ENCODE assay signal across 10 mouse cellular contexts in the genomic region with DNA sequence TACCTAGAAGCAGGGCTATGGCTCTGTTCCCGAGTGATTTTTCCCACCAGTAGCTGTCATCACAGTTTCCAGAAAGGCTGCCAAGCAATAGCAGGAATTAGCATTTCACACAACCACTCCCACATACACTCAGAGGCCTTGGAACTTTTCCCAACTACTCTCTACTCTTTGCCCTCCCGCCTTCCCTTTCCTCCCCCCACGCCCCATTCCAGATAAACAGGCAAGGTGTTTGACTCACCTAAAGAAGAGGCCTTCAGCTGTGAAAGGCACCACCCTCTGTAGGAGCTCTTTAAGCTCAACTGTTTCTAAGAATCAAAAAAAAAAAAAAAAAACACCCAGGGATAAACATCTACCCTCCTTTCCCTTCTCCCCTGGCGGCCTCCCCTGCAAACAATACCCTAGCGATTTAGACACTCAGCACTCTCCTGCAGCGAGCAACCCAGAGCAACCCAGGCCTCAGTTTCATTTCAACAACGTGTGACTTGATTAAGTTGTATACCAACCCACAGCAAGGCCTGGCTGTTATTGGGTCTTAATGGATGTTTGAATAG. TPM values are rescaled to one million over a fixed set of nuclear protein-coding genes. Genes with fewer than 3 reads are reported as not detected.
A peak's percentile ranks its signal among the peaks of the same experiment; 100 is the strongest.
DNase-seq lines count a peak whose midpoint lies in the region; ATAC-seq lines count a peak whose summit lies in the region.
"Had no signal": no experiment of that assay in that cellular context is flagged by ENCODE, and none has a peak within 500 bp of the region (broad histone marks: within the 10 kb centered on the region; RNA-seq: fewer than 3 reads in every experiment).

No protein-coding gene starts in this region.

- H3K36me3 ChIP-seq in intestine, embryonic 15.5 days = no peaks in the 10 kb centered on the region
- H3K36me3 ChIP-seq: liver, embryonic 13.5 days had no signal

- peak; percentile 87 for ATAC-seq in intestine, embryonic 15.5 days

- peak; percentile 69 for DNase-seq in adrenal gland, adult 2 months
- DNase-seq in adrenal gland, postnatal 4 days (ENCODE audit: low spot score in 2 of 2) = no peak
- DNase-seq in ovary, adult 18-20 months (ENCODE audit: low spot score) = peak; percentile 52
- DNase-seq in ovary, postnatal 36 days (ENCODE audit: low spot score) = no peak
- peak; percentile 73 for DNase-seq in skeletal muscle tissue, adult 2 months (ENCODE audit: low read depth, low spot score)
- no peak for DNase-seq in T-cell, adult 2 months (ENCODE audit: low spot score)
- no peak for DNase-seq in thymus, postnatal 0 days (ENCODE audit: low spot score)
- DNase-seq: liver, embryonic 13.5 days had no signal

- H3K27ac ChIP-seq in intestine, embryonic 15.5 days = peak overlapping the region; percentile 64
- H3K27ac ChIP-seq: liver, embryonic 13.5 days had no signal

- H3K9ac ChIP-seq in intestine, embryonic 15.5 days = no peak overlapping the region
- H3K9ac ChIP-seq: liver, embryonic 13.5 days had no signal

- 0 out of 2 replicates have a peak, but pooled peaks cover 6% of the 10 kb centered on the region for H3K4me1 ChIP-seq in intestine, embryonic 15.5 days (replicated peaks)
- H3K4me1 ChIP-seq: liver, embryonic 13.5 days had no signal

- H3K27me3 ChIP-seq in intestine, embryonic 15.5 days (replicated peaks) = no peaks in the 10 kb centered on the region
- H3K27me3 ChIP-seq: liver, embryonic 13.5 days had no signal

- 22% methylated on average over 7 of the region's 7 CpGs for WGBS in intestine, embryonic 15.5 days

- H3K4me3 ChIP-seq in intestine, embryonic 15.5 days (replicated peaks) = no peak overlapping the region
- H3K4me3 ChIP-seq: liver, embryonic 13.5 days had no signal

- 0 out of 2 replicates have a peak overlapping the region, but pooled peaks have one; percentile 4 for H3K4me2 ChIP-seq in intestine, embryonic 15.5 days (replicated peaks)
- H3K4me2 ChIP-seq: liver, embryonic 13.5 days had no signal

- H3K9me3 ChIP-seq in intestine, embryonic 15.5 days = no peaks in the 10 kb centered on the region
- H3K9me3 ChIP-seq: liver, embryonic 13.5 days had no signal

RNA-seq across cellular contexts. Expression of gene Mrpl45, which starts 13.2 kb away (rescaled TPM):
- 10 to 100 TPM; 34.7 to 41.3 TPM for total RNA-seq in adrenal gland, adult 2 months (2021)
- 9.5 and 10.9 TPM in 2 replicates for polyA plus RNA-seq in adrenal gland, adult 2 months (2012; rRNA removed)
- 10 to 100 TPM; 33.7 to 39.6 TPM for total RNA-seq in adrenal gland, postnatal 4 days (2021)
- 55.4 and 60.3 TPM in 2 replicates for polyA plus RNA-seq in intestine, embryonic 15.5 days (2015; fragmentation: Nextera tagmentation; extraction: Ambion mirVana)
- polyA plus RNA-seq in thymus, postnatal 0 days (2015; fragmentation: Nextera tagmentation; extraction: Ambion mirVana) = 40.8 and 41.0 TPM in 2 replicates

RNA-seq across cellular contexts. Expression of gene Npepps, which starts 21.9 kb away (rescaled TPM):
- 10 to 100 TPM; 69.2 to 70.2 TPM for total RNA-seq in adrenal gland, adult 2 months (2021)
- 29.8 and 34.3 TPM in 2 replicates for polyA plus RNA-seq in adrenal gland, adult 2 months (2012; rRNA removed)
- 10 to 100 TPM; 66.3 to 80.3 TPM for total RNA-seq in adrenal gland, postnatal 4 days (2021)
- 77.3 and 84.1 TPM in 2 replicates for polyA plus RNA-seq in intestine, embryonic 15.5 days (2015; fragmentation: Nextera tagmentation; extraction: Ambion mirVana)
- polyA plus RNA-seq in thymus, postnatal 0 days (2015; fragmentation: Nextera tagmentation; extraction: Ambion mirVana) = 57.2 and 64.4 TPM in 2 replicates

RNA-seq across cellular contexts. Expression of gene Gpr179, which starts 49.6 kb away (rescaled TPM):
- total RNA-seq in adrenal gland, adult 2 months (2021) = 1 to 10 TPM; 1.2 TPM
- 0.99 and 1.2 TPM in 2 replicates for polyA plus RNA-seq in adrenal gland, adult 2 months (2012; rRNA removed)
- total RNA-seq in adrenal gland, postnatal 4 days (2021) = 10 to 100 TPM; 10.3 to 11.1 TPM
- polyA plus RNA-seq in intestine, embryonic 15.5 days (2015; fragmentation: Nextera tagmentation; extraction: Ambion mirVana) = 0.10 and 0.20 TPM in 2 replicates
- 0.27 and 0.38 TPM in 2 replicates for polyA plus RNA-seq in thymus, postnatal 0 days (2015; fragmentation: Nextera tagmentation; extraction: Ambion mirVana)
- total RNA-seq: common myeloid progenitor, adult 5-6 weeks had no signal
- polyA plus RNA-seq: liver, embryonic 13.5 days had no signal

Comparison
In these comparisons a context has a peak if more than half of its experiments do, and no peak if none do; other contexts are left out.
1. DNase-seq: peak in adrenal gland, adult 2 months (single experiment), ovary, adult 18-20 months (single experiment) and skeletal muscle tissue, adult 2 months (single experiment); none in adrenal gland, postnatal 4 days (0 of 2), ovary, postnatal 36 days (single experiment), T-cell, adult 2 months (single experiment) and thymus, postnatal 0 days (single experiment).